ENCODE assay signal across 14 mouse cellular contexts in the genomic region with DNA sequence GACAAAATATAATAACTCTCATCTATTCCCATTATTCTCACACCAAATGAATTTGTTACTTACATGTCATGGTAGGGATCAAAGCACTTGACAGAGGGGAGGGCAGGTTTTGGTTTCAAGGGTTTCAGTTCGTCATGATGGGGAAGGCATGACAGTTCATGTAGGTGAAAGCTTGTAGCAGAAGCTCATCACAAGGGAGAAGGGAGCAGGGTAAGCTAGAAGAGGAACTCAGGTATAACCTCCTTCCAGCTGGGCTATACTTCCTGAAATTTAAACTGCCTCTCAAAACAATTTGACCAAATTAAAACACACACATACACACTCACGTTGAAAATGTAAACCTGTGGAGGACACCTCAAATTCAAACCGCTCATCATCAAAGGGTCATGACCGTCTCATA.
"Had no signal": no experiment of that assay in that cellular context is flagged by ENCODE, and none has a peak within 500 bp of the region (broad histone marks: within the 10 kb centered on the region; RNA-seq: fewer than 3 reads in every experiment).

No protein-coding gene starts in this region.

- H3K4me2 ChIP-seq: kidney, embryonic 15.5 days; limb, embryonic 15.5 days; liver, embryonic 13.5 days; neural tube, embryonic 13.5 days had no signal

- H3K27me3 ChIP-seq: kidney, embryonic 15.5 days; limb, embryonic 15.5 days; liver, embryonic 13.5 days; neural tube, embryonic 13.5 days had no signal

- H3K27ac ChIP-seq: kidney, embryonic 15.5 days; limb, embryonic 15.5 days; liver, embryonic 13.5 days; midbrain, embryonic 10.5 days; neural tube, embryonic 13.5 days; stomach, postnatal 0 days had no signal

- H3K36me3 ChIP-seq: neural tube, embryonic 13.5 days had no signal

- H3K4me1 ChIP-seq: liver, embryonic 13.5 days; midbrain, embryonic 10.5 days; neural tube, embryonic 13.5 days had no signal

- H3K9me3 ChIP-seq: limb, embryonic 15.5 days; liver, embryonic 13.5 days; neural tube, embryonic 13.5 days had no signal

- H3K4me3 ChIP-seq: kidney, embryonic 15.5 days; limb, embryonic 15.5 days; liver, embryonic 13.5 days; midbrain, embryonic 10.5 days; neural tube, embryonic 13.5 days had no signal

- DNase-seq: kidney, adult 18-20 months; kidney, postnatal 25 days; layer of hippocampus, adult 9-11 months; layer of hippocampus, postnatal 36 days; liver, embryonic 13.5 days; lung, adult 18-20 months; midbrain, embryonic 14.5 days; right cerebral cortex, postnatal 14 days; thymus, postnatal 4 days had no signal

- H3K9ac ChIP-seq: kidney, embryonic 15.5 days; limb, embryonic 15.5 days; liver, embryonic 13.5 days; neural tube, embryonic 13.5 days had no signal
